Mouse (Mus musculus) urinary bladder, adult 2 months (tissue): ENCODE results near the gene Dram1. TPM values are rescaled to one million over a fixed set of nuclear protein-coding genes. Genes with fewer than 3 reads are reported as not detected.

ENCODE experiments used
- DNase-seq: peaks from one replicate; pipeline ENCODE4 v3.0.0; 2022; ENCODE audit warnings: low spot score
- polyA plus RNA-seq: library from polyadenylated mRNA; depleted of rRNA; stranded (reverse); fragments of >200 nt; gene quantifications from 2 replicates; pipeline ENCODE4 v1.2.3, GENCODE M21; 2012

The Dram1 gene
- polyA plus RNA-seq, 1 experiment = 12.4 TPM

DNA sequence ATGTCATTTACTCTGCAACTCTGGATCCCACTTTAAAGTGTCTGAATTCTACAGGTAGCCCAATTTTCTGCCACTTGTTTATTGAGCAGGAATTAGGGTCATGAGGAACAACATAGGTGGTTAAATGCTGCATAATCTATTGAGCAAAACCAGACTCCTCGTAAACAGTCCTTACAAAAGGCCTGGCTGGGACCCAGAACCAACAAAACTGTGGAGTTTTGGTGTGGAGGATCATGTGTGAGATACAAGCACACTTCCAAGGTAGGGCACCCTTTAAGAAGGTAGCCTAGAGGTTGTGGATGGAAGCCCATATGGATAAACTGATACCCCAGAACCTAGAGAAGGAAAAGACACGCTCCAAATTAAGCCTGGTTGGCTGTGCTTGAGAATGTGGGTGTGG lies 28.2 kb downstream of the Dram1 start:
- DNase-seq = no peak

DNA sequence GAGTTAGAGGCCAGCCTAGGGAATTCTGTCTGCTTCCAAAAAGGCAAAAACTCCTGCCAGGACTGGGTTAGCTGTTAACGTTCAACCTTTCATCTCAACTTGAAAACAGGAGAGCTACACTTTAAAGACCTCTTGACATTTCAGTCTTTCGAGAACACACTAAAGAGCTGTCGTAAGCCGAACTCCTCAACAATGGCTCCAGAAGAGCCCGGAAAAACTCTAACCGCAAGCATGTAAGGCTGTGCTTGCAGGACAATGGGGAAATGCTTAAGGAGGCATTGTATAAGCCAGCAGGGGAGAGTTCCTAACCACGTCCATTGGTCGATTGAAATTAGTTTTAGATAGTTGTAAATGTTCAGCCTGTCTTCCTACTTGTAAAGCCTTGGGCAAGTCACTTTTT lies 29.1 kb downstream of the Dram1 start:
- no peak for DNase-seq

DNA sequence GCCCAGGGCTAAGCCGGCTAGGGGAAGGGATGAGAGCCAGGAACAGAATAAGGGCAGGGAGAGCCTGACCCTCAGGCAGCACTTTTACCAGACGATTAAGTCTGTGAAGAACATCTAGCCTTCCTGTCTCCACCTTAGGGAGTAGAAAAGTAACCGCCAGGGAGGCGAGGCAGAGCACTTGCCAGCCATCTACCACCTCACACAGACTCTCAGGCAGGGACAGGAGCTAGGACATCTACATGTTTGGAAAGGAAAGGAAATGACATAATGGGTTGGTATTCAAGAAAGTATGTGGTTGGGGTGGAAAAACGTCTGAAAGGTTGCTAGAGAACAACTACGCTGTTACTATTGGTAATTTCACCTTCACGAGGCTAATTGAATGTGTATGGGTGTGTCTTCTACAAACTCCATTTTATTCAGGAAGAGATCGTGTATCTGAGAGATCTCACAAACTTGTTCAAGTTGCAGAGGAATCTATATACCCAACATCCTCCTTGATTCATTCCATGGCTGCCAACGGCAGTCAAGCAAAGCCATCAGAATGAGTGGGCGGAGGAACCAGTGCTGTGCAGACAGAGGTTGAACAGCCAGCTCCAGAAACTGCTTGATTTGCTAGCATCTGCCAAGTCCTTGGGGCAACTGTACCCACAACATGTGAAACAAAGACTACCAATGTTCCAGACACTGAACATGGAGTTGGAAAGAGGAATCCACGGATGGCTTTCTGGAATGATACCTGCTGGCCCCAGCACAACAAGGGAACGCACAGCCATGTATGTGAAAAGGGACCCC lies 32.2 kb downstream of the Dram1 start:
- DNase-seq = no peak

- no peak for DNase-seq
Measured at GRCm38 (mm10) chr10:88345899-88346401, 32.9 kb downstream of the Dram1 start.

GRCm38 (mm10) chr10:88341368-88341767 lies 37.5 kb downstream of the Dram1 start:
- DNase-seq = no peak

DNA sequence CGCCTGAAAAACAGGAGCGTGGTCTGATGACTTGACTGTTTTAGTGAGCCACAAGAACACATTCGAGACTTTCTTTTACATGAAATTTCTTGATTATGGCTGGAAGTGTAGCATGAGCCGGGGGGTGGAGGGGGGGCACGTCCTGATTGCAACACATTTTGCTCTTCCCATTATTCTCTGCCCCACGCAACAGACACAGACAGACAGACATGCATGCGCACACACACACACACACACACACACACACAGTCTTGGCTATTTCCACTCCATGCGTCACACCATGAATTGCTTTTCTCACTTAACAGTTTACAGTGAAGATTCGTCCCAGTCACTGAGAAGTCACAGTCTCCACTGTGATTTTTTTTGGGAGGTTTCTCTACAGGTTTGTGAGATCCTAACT lies 38.2 kb downstream of the Dram1 start:
- DNase-seq = no peak

- DNase-seq = no peak
Measured at GRCm38 (mm10) chr10:88330695-88331094, 48.2 kb downstream of the Dram1 start.

GRCm38 (mm10) chr10:88328056-88328450 lies 50.8 kb downstream of the Dram1 start:
- no peak for DNase-seq

GRCm38 (mm10) chr10:88327160-88328055 lies 51.5 kb downstream of the Dram1 start:
- no peak for DNase-seq

DNA sequence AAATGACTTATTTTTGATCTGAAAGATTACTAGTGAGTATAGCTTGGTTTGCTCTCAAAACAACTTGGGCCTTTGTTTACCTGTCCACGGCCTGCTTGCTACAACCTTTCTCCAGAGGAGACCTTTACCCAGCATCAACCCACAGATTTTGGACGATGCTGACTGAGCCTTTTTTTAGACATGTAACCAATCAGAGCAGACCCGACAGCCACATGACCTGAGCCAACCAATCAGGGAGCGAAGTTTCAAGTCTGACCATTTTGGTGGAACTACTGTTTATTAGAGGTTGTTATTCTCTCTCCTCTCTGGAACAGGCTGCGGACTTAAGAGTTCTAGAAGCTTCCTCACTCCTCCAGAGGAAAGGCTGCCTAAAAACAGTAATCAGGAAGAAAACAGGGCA lies 57.1 kb downstream of the Dram1 start:
- DNase-seq = no peak

GRCm38 (mm10) chr10:88320714-88321416 lies 58.0 kb downstream of the Dram1 start:
- DNase-seq = no peak

- no peak for DNase-seq
Measured at GRCm38 (mm10) chr10:88318179-88318578, 60.7 kb downstream of the Dram1 start.

DNA sequence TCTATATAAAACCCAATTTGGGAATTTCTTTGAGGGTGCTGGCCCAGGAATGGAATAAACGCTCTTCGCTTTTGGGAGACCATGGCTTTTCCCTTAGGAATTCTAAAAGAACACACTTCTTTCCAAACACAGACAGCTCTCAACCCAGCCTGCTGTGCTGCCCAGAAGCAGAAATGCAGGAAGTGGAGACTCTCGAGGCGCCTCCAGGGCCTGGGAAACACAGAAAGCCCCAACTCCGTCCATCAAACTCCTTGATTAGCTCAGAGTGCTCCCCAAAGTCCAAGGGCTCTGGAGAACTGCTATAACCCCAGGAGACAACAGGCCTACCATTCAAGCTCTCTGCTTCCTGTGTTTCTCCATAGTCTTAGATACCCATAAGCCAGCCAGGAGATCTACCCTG lies 61.7 kb downstream of the Dram1 start:
- DNase-seq = no peak

GRCm38 (mm10) chr10:88314841-88315240 lies 64.0 kb downstream of the Dram1 start:
- no peak for DNase-seq

GRCm38 (mm10) chr10:88309851-88310250 lies 69.0 kb downstream of the Dram1 start:
- DNase-seq = no peak

DNA sequence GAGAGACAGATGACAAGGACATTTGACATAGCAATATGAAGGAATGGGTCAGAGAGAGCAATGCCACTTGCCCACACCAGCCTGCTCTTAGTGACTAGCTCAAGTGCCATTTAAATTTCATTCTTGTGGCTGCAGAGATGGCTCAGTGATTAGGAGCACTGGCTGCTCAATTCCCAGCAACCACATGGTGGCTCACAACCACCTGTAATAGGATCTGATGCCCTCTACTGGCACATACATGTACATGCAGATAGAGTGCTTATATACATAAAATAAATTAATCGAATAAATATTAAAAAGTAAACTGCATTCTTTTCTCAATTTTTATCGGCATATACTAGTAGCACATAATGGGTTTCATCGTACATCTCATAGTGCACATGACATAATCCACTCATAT lies 72.6 kb downstream of the Dram1 start:
- no peak for DNase-seq

- DNase-seq = peak; percentile 54
Measured at GRCm38 (mm10) chr10:88304302-88304701, 74.6 kb downstream of the Dram1 start.

DNA sequence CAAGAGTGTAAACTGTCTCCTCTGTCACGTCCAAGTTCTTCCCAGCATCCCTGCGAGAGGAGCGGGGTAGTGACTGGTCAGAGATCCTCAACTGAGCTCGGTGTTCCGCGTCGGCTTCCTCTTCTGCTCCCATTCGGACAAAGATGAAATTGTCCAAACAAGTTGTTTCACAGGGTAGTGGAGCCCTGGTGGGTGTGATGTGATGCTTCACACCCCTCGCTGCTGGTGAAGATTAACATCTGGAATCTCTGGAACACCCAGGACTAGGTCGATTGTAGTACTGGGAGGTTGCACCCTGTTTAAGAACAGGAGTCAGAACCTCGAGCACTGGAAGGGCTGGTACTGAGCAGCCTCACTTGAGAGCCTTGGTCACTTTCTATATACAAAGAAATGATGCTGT lies 75.8 kb downstream of the Dram1 start:
- no peak for DNase-seq

DNA sequence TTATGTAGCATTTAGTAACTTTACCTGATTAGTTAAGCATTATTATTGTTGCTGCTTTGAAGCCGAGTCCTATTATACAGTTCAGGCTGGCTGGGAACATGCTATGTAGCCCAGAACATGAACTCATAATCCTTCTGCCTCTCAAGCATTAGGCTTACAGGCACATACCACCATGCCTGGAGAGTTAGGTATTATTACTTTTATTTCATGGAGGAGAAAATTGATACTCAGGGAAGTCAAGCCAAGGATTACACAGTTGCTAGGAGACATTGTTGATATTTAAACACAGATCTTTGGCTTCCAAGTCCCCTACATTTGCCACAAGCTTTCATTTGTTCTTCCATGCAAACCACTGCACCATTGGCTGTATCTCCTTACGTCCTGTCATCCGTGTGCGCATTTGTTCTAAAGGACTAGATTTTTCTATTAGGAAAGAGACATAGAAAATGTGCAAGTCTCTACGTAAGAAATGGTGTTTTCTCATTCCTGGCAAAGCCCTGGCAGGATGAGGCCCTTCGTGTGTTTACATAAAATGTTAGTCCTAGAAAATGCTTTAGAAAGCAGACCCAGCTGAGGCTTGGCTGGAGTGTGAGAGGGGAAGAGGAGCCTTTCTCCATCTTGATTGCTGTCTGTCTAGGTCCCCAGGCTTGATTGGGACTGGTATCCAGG lies 76.9 kb downstream of the Dram1 start:
- DNase-seq = no peak

DNA sequence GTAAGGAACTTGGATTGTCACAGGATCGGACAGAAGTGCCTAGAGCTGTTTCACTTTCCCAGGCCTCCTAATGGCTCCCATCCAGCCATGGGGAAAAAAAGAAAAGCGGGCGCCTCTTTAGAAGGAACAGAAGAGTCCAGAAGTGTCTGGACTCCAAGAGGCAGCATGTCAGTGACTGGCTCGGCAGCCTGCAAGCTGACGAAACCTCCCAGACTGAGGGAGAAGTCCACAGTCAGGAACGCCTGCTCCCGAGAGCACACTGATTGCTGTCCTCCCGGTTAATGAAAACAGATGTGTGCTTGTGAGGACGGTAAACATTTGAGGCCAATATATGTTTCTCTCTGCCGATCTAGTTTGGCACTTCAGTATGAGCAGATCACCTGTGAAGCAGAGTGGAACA lies 81.9 kb downstream of the Dram1 start:
- no peak for DNase-seq

DNA sequence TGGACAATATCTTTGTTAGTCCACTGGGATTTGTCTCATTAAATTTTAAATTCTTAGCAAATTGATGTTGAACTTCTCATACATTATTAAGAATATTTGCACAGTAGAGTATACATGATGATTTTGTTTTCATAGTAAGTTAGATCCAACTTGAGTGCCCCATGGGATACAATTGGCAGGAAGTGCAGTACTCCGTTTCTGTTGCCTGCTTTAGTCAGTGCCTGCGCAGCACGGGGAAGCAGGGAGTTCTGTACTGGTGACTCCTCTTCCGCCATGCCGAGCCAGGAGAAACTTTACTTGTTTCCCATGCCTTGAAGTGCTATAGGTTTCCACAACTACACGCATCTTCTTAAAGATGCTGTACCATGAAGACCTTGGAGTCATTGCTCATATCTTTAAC lies 83.8 kb downstream of the Dram1 start:
- no peak for DNase-seq

DNA sequence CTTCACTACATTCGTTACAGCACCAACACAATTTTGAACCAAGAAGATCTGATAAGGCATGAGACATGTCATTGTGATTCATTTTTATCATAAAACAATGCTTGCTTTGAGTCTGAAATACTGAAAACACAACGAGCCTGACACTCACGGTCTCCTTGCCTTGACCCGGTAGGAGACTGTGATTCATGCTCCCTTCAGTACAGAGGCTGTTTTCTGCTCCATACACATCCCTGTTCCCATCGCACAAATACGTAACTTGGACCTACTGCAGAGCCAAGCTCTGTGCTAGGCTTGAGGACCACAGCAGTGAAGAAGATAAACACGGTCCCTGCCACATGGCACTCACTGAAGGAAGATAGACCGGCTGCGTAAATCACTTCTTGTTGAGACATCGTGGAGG lies 90.8 kb downstream of the Dram1 start:
- no peak for DNase-seq
